Mouse (Mus musculus) MEL (cell line): ENCODE measurements around the gene Gmpr. TPM values are rescaled to one million over a fixed set of nuclear protein-coding genes. Genes with fewer than 3 reads are reported as not detected.

Experiments used
- DNase-seq: peaks from one replicate; pipeline ENCODE4 v3.0.0; 2011; ENCODE audit warnings: low read depth, low spot score
- H3K27ac ChIP-seq: 2 replicates; pipeline ENCODE4 v1.5.1; 2012; ENCODE audit warnings: low read depth, mild to moderate bottlenecking, control low read depth, low read length, moderate library complexity; ENCODE audit not compliant: control insufficient read depth
- H3K27me3 ChIP-seq, 2 experiments: fragments of 150-350 bp in 1 of 2; sonication (generic) in 1 of 2; 2 replicates each; pipeline ENCODE4 v1.6.1; 2012; ENCODE audit warnings: low read length in 2 of 2, mild to moderate bottlenecking in 2 of 2, improper control_type of control experiment in 1 of 2, moderate library complexity in 1 of 2; ENCODE audit not compliant: insufficient read depth in 2 of 2, control insufficient read depth in 1 of 2
- H3K36me3 ChIP-seq, 2 experiments: 2 replicates each; pipeline ENCODE4 v1.6.1; 2012 to 2014; ENCODE audit warnings: low read length in 2 of 2, improper control_type of control experiment in 1 of 2, inconsistent platforms in 1 of 2, mild to moderate bottlenecking in 1 of 2; ENCODE audit not compliant: insufficient read depth in 2 of 2, control insufficient read depth in 1 of 2
- H3K4me1 ChIP-seq, 2 experiments: fragments of 150-350 bp in 1 of 2; sonication (generic) in 1 of 2; 2 replicates each; pipeline ENCODE4 v1.6.1; 2012; ENCODE audit warnings: low read length in 2 of 2, improper control_type of control experiment in 1 of 2, mild to moderate bottlenecking in 1 of 2; ENCODE audit not compliant: insufficient read depth in 2 of 2, control insufficient read depth in 1 of 2
- H3K4me3 ChIP-seq, 2 experiments: fragments of 150-350 bp in 1 of 2; sonication (generic) in 1 of 2; 2 replicates each; pipeline ENCODE4 v1.5.1; 2012; ENCODE audit warnings: low read depth in 2 of 2, low read length in 2 of 2, mild to moderate bottlenecking in 2 of 2, moderate library complexity in 2 of 2, control low read depth in 1 of 2, improper control_type of control experiment in 1 of 2; ENCODE audit not compliant: control insufficient read depth in 1 of 2, insufficient read depth in 1 of 2
- H3K79me2 ChIP-seq: 2 replicates; pipeline ENCODE4 v1.6.1; 2012; ENCODE audit warnings: mild to moderate bottlenecking, low read length, moderate library complexity; ENCODE audit not compliant: control insufficient read depth, poor library complexity, insufficient read depth
- H3K9ac ChIP-seq: 2 replicates; pipeline ENCODE4 v1.6.1; 2012; ENCODE audit warnings: low read depth, mild to moderate bottlenecking, control low read depth, low read length, moderate library complexity; ENCODE audit not compliant: control insufficient read depth, poor library complexity, severe bottlenecking
- H3K9me3 ChIP-seq: fragments of 150-350 bp; sonication (generic); replicated peaks from 2 replicates; pipeline ENCODE4 v1.6.1; 2012; ENCODE audit warnings: mild to moderate bottlenecking, low read length, improper control_type of control experiment, moderate library complexity; ENCODE audit not compliant: insufficient read depth
- BHLHE40 ChIP-seq: IDR thresholded peaks from 2 replicates; pipeline ENCODE4 v1.6.1; 2012; ENCODE audit warnings: low read depth, mild to moderate bottlenecking, inconsistent platforms, low read length, improper control_type of control experiment, borderline replicate concordance
- CHD1 ChIP-seq: IDR thresholded peaks from 2 replicates; pipeline ENCODE4 v1.6.1; 2012; ENCODE audit warnings: low read depth, mild to moderate bottlenecking, inconsistent platforms, low read length, improper control_type of control experiment
- CHD2 ChIP-seq: IDR thresholded peaks from 2 replicates; pipeline ENCODE4 v1.6.1; 2011; ENCODE audit warnings: low read length, improper control_type of control experiment
- CTCF ChIP-seq, 3 experiments: IDR thresholded peaks in 2 of 3; conservative IDR thresholded peaks in 1 of 3; 2 replicates each; pipeline ENCODE4 v1.5.1; 2011 to 2012; ENCODE audit warnings: low read length in 3 of 3, low read depth in 2 of 3, mild to moderate bottlenecking in 2 of 3, improper control_type of control experiment in 1 of 3, inconsistent platforms in 1 of 3, mixed read lengths in 1 of 3, moderate library complexity in 1 of 3; ENCODE audit not compliant: control insufficient read depth in 1 of 3, insufficient read depth in 1 of 3, poor library complexity in 1 of 3, severe bottlenecking in 1 of 3
- E2F4 ChIP-seq: IDR thresholded peaks from 2 replicates; pipeline ENCODE4 v1.6.1; 2011; ENCODE audit warnings: low read depth, low read length, improper control_type of control experiment, borderline replicate concordance
- EP300 ChIP-seq, 2 experiments: IDR thresholded peaks; 2 replicates each; pipeline ENCODE4 v1.6.1; 2011; ENCODE audit warnings: improper control_type of control experiment in 2 of 2, low read length in 2 of 2, low read depth in 1 of 2, mild to moderate bottlenecking in 1 of 2
- GABPA ChIP-seq: IDR thresholded peaks from 2 replicates; pipeline ENCODE4 v1.6.1; 2012; ENCODE audit warnings: low read depth, mild to moderate bottlenecking, inconsistent platforms, low read length, improper control_type of control experiment, moderate library complexity
- HCFC1 ChIP-seq: IDR thresholded peaks from 2 replicates; pipeline ENCODE4 v1.6.1; 2012; ENCODE audit warnings: low read depth, mild to moderate bottlenecking, inconsistent platforms, low read length, improper control_type of control experiment, moderate library complexity
- KAT2A ChIP-seq: conservative IDR thresholded peaks from 2 replicates; pipeline ENCODE4 v1.6.1; 2012; ENCODE audit warnings: low read depth, low read length, improper control_type of control experiment, inconsistent platforms
- MAZ ChIP-seq: IDR thresholded peaks from 2 replicates; pipeline ENCODE4 v1.6.1; 2012; ENCODE audit warnings: low read depth, mild to moderate bottlenecking, inconsistent platforms, low read length, improper control_type of control experiment
- MEF2A ChIP-seq: IDR thresholded peaks from 2 replicates; pipeline ENCODE4 v1.6.1; 2014; ENCODE audit warnings: low read depth, mild to moderate bottlenecking, inconsistent platforms, low read length, improper control_type of control experiment; ENCODE audit not compliant: poor library complexity, insufficient replicate concordance, severe bottlenecking; ENCODE audit errors: extremely low read depth
- MXI1 ChIP-seq: IDR thresholded peaks from 2 replicates; pipeline ENCODE4 v1.6.1; 2011; ENCODE audit warnings: mild to moderate bottlenecking, low read depth, low read length, improper control_type of control experiment
- MYB ChIP-seq: IDR thresholded peaks from 2 replicates; pipeline ENCODE4 v1.6.1; 2011; ENCODE audit warnings: mild to moderate bottlenecking, low read depth, low read length, improper control_type of control experiment
- MYC ChIP-seq: IDR thresholded peaks from 2 replicates; pipeline ENCODE4 v1.6.1; 2011; ENCODE audit warnings: low read depth, mild to moderate bottlenecking, low read length, improper control_type of control experiment, moderate library complexity
- NELFE ChIP-seq: IDR thresholded peaks from 2 replicates; pipeline ENCODE4 v1.6.1; 2011; ENCODE audit warnings: low read depth, low read length, improper control_type of control experiment
- NRF1 ChIP-seq: IDR thresholded peaks from 2 replicates; pipeline ENCODE4 v1.6.1; 2014; ENCODE audit warnings: low read depth, mild to moderate bottlenecking, inconsistent platforms, low read length, improper control_type of control experiment, moderate library complexity; ENCODE audit not compliant: poor library complexity, insufficient read depth, severe bottlenecking
- POLR2A ChIP-seq, 2 experiments: IDR thresholded peaks; 2 replicates each; pipeline ENCODE4 v1.6.1; 2011 to 2012; ENCODE audit warnings: low read length in 2 of 2, mild to moderate bottlenecking in 2 of 2, control low read depth in 1 of 2, improper control_type of control experiment in 1 of 2, low read depth in 1 of 2, moderate library complexity in 1 of 2; ENCODE audit not compliant: control insufficient read depth in 1 of 2, insufficient read depth in 1 of 2, poor library complexity in 1 of 2
- RAD21 ChIP-seq: IDR thresholded peaks from 2 replicates; pipeline ENCODE4 v1.6.1; 2011; ENCODE audit warnings: mild to moderate bottlenecking, low read depth, low read length, improper control_type of control experiment
- RCOR1 ChIP-seq: IDR thresholded peaks from 2 replicates; pipeline ENCODE4 v1.6.1; 2012; ENCODE audit warnings: low read depth, mild to moderate bottlenecking, inconsistent platforms, low read length, improper control_type of control experiment
- TAL1 ChIP-seq: IDR thresholded peaks from 2 replicates; pipeline ENCODE4 v1.6.1; 2012; ENCODE audit warnings: mild to moderate bottlenecking, inconsistent platforms, low read length, moderate library complexity, mixed read lengths
- TBP ChIP-seq: IDR thresholded peaks from 2 replicates; pipeline ENCODE4 v1.8.0; 2011; ENCODE audit warnings: low read depth, low read length, improper control_type of control experiment
- USF1 ChIP-seq: IDR thresholded peaks from 2 replicates; pipeline ENCODE4 v1.6.1; 2014; ENCODE audit warnings: low read depth, mild to moderate bottlenecking, inconsistent platforms, low read length, improper control_type of control experiment, moderate library complexity
- USF2 ChIP-seq, 2 experiments: IDR thresholded peaks; 2 replicates each; pipeline ENCODE4 v1.6.1; 2011 to 2012; ENCODE audit warnings: improper control_type of control experiment in 2 of 2, low read length in 2 of 2, borderline replicate concordance in 1 of 2, inconsistent platforms in 1 of 2, low read depth in 1 of 2, mild to moderate bottlenecking in 1 of 2; ENCODE audit not compliant: insufficient read depth in 1 of 2
- ZMIZ1 ChIP-seq: IDR thresholded peaks from 2 replicates; pipeline ENCODE4 v1.6.1; 2012; ENCODE audit warnings: low read depth, mild to moderate bottlenecking, inconsistent platforms, low read length, improper control_type of control experiment, moderate library complexity
- polyA plus RNA-seq, 2 experiments: library from polyadenylated mRNA; stranded (reverse) in 1 of 2; unstranded in 1 of 2; fragments of >175 nt in 1 of 2; fragments of >200 nt in 1 of 2; gene quantifications; 2 replicates each; pipeline versions ENCODE4 v1.2.1 to v1.2.4; 2012; ENCODE audit warnings: low replicate concordance in 2 of 2, low read depth in 1 of 2; ENCODE audit not compliant: insufficient read length in 2 of 2, insufficient read depth in 1 of 2, missing spikeins in 1 of 2
- total RNA-seq: library from RNA; depleted of rRNA; stranded (reverse); fragments of 300-350 nt; gene quantifications from 2 replicates; pipeline ENCODE4 v1.2.3, GENCODE M21; 2012

The Gmpr gene
- total and polyA plus RNA-seq, 3 experiments = 64.2 to 130 TPM; not detected in 1

GRCm38 (mm10) chr13:45537110-45537509 lies 29.9 kb downstream of the Gmpr start:
- no peaks in the 10 kb centered on the region for H3K27me3 ChIP-seq
- no peaks in the 10 kb centered on the region for H3K9me3 ChIP-seq
- H3K36me3 ChIP-seq = peaks cover 0 to 8% of the 10 kb centered on the region in 2 experiments; a peak in 3 of 4 replicates
- DNase-seq = no peak
- no peak for TF ChIP-seq POLR2A (IDR thresholded peaks at IDR 0.05; ENCODE audit: control insufficient read depth in 1 of 2, insufficient read depth in 1 of 2, low read depth in 1 of 2, low read length in 2 of 2, poor library complexity in 1 of 2)
- TF ChIP-seq NELFE = no peak
- no peak for TF ChIP-seq GABPA
- TF ChIP-seq KAT2A = no peak
- TF ChIP-seq MXI1 = no peak
- TF ChIP-seq RCOR1 = no peak
- no peak for TF ChIP-seq RAD21
- no peak for TF ChIP-seq BHLHE40
- TF ChIP-seq NRF1 = no peak
- TF ChIP-seq, all 39 proteins: peak for 0
- H3K4me3 ChIP-seq = no peak overlapping the region
- H3K79me2 ChIP-seq = no peaks in the 10 kb centered on the region
- no peak overlapping the region for H3K27ac ChIP-seq
- H3K4me1 ChIP-seq = peaks cover 2 to 14% of the 10 kb centered on the region in 2 experiments
- H3K9ac ChIP-seq = no peak overlapping the region

DNA sequence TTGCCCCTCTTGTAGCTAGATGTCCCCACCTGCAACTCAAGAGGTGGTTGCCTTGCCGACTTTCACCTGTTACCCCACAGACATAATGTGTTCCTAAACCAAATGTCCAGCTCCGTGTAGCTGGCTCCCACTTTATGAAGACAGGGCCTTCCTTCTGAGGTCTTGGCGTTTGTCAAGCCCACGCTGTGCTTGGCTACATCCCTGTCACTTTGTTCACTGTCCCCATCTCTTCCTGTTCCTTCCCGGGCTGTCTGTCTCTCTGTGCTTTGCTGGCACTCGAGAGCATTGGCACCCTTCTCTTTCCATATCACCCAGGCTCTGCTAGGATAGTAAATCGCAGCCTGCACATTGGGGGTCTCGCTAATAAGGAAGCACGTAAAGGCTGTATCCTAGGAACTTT lies 30.8 kb downstream of the Gmpr start:
- H3K27ac ChIP-seq = no peak overlapping the region
- H3K27me3 ChIP-seq = no peaks in the 10 kb centered on the region
- peaks cover 2 to 9% of the 10 kb centered on the region in 2 experiments; a peak in 3 of 4 replicates for H3K4me1 ChIP-seq
- no peak for DNase-seq
- H3K4me3 ChIP-seq = no peak overlapping the region
- no peak overlapping the region for H3K9ac ChIP-seq
- TF ChIP-seq GABPA = no peak
- no peak for TF ChIP-seq CHD2
- TF ChIP-seq EP300 (IDR thresholded peaks at IDR 0.05; ENCODE audit: low read depth in 1 of 2, low read length in 2 of 2) = no peak
- TF ChIP-seq USF1 = no peak
- TF ChIP-seq BHLHE40 = no peak
- TF ChIP-seq CTCF (IDR thresholded peaks at IDR 0.05 in 2 of 3, conservative IDR thresholded peaks at IDR 0.05 in 1 of 3; ENCODE audit: control insufficient read depth in 1 of 3, insufficient read depth in 1 of 3, low read depth in 2 of 3, low read length in 3 of 3, poor library complexity in 1 of 3, severe bottlenecking in 1 of 3) = no peak
- TF ChIP-seq MYC = no peak
- TF ChIP-seq NELFE = no peak
- no peak for TF ChIP-seq ZMIZ1
- TF ChIP-seq MYB = no peak
- TF ChIP-seq HCFC1 = no peak
- no peak for TF ChIP-seq USF2 (IDR thresholded peaks at IDR 0.05; ENCODE audit: borderline replicate concordance in 1 of 2, insufficient read depth in 1 of 2, low read depth in 1 of 2, low read length in 2 of 2)
- no peak for TF ChIP-seq MAZ
- TF ChIP-seq E2F4 = no peak
- no peak for TF ChIP-seq TBP
- no peak for TF ChIP-seq CHD1
- no peak for TF ChIP-seq MEF2A
- TF ChIP-seq TAL1 = no peak
- H3K9me3 ChIP-seq = no peaks in the 10 kb centered on the region
- no peaks in the 10 kb centered on the region for H3K79me2 ChIP-seq
- H3K36me3 ChIP-seq = peaks cover 0 to 5% of the 10 kb centered on the region in 2 experiments; a peak in 3 of 4 replicates
